Mouse (Mus musculus) Muller cell, postnatal 12 days (primary cell): ENCODE data around the gene Gpr21.
"Not testable (repeated sequence)": the region's sequence is repeated elsewhere in the genome, so short reads cannot be mapped to it uniquely, and the experiment has no call there.

Experiments
- DNase-seq: peaks from one replicate; pipeline ENCODE4 v3.0.0-alpha.2; 2015; ENCODE audit errors: inconsistent ontology term

Gene Gpr21

DNA sequence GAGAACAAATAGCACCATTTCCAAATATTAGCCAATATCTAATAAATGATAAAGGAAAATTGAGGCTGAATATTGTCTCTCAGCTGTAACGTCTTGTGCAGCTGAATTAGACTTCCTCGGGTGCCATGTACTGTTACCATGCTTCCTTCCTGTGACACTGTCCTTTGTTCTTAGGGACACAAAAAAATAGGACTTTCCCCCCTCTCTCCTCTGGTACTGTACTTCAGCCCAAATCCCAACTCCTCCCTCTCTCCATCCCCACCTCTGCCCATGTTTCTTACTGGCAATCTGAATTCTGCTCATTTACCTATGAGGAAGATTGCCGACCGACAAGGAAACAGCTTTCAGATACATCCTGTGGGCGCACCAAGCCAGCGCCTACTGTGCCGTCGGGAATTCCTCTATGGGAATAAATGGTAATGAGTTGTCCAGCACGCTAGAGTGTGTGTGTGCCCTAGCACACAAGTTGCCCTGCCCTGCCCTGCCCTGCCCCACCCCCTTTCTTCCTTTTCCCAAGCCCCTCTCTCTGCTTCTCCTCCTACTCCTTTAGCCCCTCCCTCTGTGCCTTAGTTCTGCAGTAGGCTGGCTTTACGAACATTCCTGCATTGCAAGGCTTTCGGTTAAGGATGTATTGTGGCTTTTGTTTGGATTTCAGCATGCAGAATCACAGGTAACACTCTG is at the start of gene Gpr21:
Gene Gpr21, plus strand, starts transcription at position 303 of the 681 bp plus-strand sequence.
- DNase-seq, result no peak

GRCm38 (mm10) chr2:37479559-37479958 is 36.6 kb upstream of the Gpr21 start:
- DNase-seq, result no peak

GRCm38 (mm10) chr2:37480039-37480438 is 36.1 kb upstream of the Gpr21 start:
- DNase-seq, result no peak

- no peak for DNase-seq
Measured at GRCm38 (mm10) chr2:37484165-37484564, 32.0 kb upstream of the Gpr21 start.

GRCm38 (mm10) chr2:37485370-37485769 is 30.8 kb upstream of the Gpr21 start:
- peak; percentile 14 for DNase-seq

DNA sequence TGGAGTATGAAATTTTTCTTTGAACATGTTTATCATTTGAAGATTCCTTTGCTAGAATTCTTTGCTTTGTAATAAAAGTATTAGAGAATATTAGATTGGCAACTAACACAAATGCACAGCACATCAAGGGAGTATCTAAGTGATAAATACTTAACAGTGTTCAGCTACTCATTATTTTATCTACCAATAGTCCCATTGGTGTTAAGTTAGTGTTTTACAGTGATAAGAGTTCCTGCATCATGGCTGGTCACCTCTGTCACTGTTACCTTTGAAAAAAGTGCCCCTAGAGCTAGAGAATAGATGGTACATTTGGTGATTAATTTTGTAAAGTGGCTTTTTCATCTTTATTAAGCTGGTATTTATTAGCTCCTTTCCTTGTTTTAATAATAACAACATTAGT is 29.7 kb upstream of the Gpr21 start:
- DNase-seq, result no peak

GRCm38 (mm10) chr2:37488956-37489355 is 27.2 kb upstream of the Gpr21 start:
- DNase-seq, result peak; percentile 82

DNA sequence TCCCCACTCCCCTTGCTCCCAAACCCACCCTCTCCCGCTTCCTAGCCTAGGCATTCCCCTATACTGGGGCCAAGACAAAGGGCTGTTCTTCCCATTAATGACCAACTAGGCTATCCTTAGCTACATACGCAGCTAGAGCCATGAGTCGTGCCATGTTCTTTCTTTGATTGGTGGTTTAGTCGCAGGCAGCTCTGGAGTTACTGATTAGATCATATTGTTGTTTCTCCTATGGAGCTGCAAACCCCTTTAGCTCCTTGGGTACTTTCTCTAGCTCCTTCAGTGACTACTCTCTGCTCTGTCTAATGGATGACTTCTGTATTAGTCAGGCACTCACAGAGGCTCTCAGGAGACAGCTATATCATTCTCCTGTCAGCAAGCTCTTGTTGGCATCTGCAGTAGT is 18.8 kb upstream of the Gpr21 start:
- no peak for DNase-seq

GRCm38 (mm10) chr2:37505856-37506255 is 10.3 kb upstream of the Gpr21 start:
- DNase-seq, result not testable (repeated sequence)

GRCm38 (mm10) chr2:37511134-37511901 is 4.8 kb upstream of the Gpr21 start:
- no peak for DNase-seq

DNA sequence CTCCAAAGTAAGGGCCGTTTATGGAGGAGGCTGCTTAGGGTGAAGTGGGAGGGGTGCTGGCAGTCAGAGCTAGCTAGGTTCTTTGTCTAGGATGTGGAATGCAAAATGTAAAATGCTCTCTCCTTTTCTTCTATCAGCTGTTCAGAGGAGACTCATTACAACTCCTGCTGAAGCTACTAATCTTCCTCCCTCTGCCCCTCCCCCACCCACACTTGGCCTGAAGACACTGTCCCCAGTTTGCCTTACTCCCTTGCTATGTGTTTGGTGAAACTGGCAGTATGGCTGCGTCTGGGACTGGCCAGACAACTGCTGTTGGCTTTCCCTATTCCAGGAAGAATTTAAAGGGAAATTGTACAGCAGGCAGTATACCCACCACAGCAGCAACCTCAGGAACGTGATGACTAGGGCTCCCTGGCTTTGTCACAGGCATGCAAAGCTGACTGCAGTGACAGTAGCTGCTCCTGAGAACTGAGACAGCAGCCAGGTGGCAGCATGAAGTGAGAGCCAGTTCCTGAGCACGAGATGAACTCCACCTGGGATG is 860 bp downstream of the Gpr21 start:
- DNase-seq, result peak; percentile 11

GRCm38 (mm10) chr2:37518561-37519285 is 2.6 kb downstream of the Gpr21 start:
- DNase-seq, result no peak

- no peak for DNase-seq
Measured at GRCm38 (mm10) chr2:37519286-37519640, 3.1 kb downstream of the Gpr21 start.

GRCm38 (mm10) chr2:37527587-37527986 is 11.5 kb downstream of the Gpr21 start:
- DNase-seq, result no peak

- no peak for DNase-seq
Measured at GRCm38 (mm10) chr2:37529397-37529796, 13.3 kb downstream of the Gpr21 start.

GRCm38 (mm10) chr2:37530766-37531165 is 14.6 kb downstream of the Gpr21 start:
- DNase-seq, result no peak

DNA sequence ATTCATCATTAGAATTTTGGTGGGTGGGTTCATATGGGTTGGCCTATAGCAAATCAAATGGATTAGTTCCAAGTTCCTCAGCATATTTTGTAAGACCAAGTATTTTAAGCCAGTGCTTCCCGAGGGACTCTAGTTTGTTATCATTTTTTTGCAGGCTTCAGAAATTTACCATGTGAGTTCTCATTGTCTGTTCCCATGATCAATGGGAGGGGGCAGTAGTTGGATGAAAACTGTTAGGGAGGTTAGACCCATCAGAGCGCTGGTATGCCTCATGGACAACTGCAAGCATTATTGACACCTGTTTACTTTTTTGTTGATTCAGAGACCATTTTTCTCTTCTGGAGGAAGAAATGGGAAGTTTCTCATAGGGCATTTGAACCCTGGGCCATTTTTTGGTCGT is 15.5 kb downstream of the Gpr21 start:
- DNase-seq, result no peak

DNA sequence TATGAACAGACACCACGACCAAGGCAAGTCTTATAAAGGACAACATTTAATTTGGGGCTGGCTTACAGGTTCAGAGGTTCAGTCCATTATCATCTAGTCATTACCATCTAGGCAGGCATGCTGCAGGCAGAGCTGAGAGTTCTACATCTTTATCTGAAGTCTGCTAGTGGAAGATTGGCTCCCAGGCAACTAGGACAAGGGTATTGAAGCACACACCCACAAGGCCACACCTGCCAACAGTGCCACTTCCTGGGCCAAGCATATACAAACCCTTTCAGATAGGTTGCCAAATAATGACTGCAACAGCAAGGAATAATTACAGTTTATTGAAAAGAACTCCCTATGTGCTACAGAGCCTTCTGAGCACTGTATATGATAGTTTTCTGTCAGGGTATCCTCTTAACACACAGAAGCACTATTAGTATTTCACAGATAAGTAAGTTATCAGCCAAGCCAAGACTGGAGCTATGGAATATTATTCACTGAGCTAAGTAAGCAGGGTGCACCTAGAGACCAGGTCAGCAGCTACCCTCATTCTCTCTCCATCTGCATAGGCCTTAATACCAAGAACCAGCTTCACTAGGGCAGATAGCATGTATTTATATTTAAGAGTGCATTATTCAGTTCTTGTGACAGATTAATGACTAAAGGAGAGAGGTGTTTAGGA is 33.3 kb downstream of the Gpr21 start:
- DNase-seq, result no peak

GRCm38 (mm10) chr2:37556366-37556765 is 40.2 kb downstream of the Gpr21 start:
- DNase-seq, result no peak

- no peak for DNase-seq
Measured at GRCm38 (mm10) chr2:37565579-37565978, 49.4 kb downstream of the Gpr21 start.

DNA sequence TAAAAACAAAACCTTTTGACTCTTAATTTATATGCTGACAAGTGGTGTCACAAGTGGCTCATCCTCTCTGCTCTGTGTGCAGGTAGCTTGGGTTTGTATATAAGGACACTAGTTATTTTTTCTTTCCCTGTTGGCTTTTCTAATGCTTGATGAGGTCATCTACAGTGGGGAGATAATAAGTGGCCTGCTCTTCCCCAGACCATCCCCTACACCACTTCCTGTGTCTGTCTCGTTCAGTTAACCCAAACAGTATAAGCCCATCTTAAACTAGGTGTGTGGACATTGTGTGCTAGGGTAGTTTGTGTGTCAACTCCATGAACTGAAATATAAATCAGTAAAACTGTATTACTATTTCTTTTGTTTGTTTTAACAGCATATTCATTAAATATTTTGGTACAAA is 49.9 kb downstream of the Gpr21 start:
- no peak for DNase-seq

GRCm38 (mm10) chr2:37569888-37570287 is 53.8 kb downstream of the Gpr21 start:
- DNase-seq, result peak; percentile 52
